Mouse (Mus musculus): Measurements from ENCODE around the gene Pde6h. TPM values are rescaled to one million over a fixed set of nuclear protein-coding genes. Genes with fewer than 3 reads are reported as not detected.

Pde6h gene
- total RNA-seq, 2 experiments from 2014 or later = 1.6 to 3.0 TPM

- intact Hi-C loops (cut with DNase I) = loop anchor here (5.0 kb wide), 1 partner anchor 36 kb away; the partner anchor contains the start of gene Mgp
- Histone ChIP-seq H3K27ac (no peak overlapping the region), H3K4me3 (no peak overlapping the region)
- DNase-seq (ENCODE audit: extremely low spot score in 1 of 2, low spot score in 2 of 2) = no peak
- no peak for TF ChIP-seq CTCF (IDR thresholded peaks at IDR 0.05)
Measured at GRCm38 (mm10) chr6:136913384-136914126, 10.1 kb upstream of the Pde6h start.

GRCm38 (mm10) chr6:136914234-136914633 lies 9.4 kb upstream of the Pde6h start:
- intact Hi-C loops (cut with DNase I) = loop anchor here (5.0 kb wide), 1 partner anchor 37 kb away; the partner anchor contains the start of gene Mgp
- TF ChIP-seq CTCF (IDR thresholded peaks at IDR 0.05) = no peak
- DNase-seq (ENCODE audit: extremely low spot score in 1 of 2, low spot score in 2 of 2) = no peak
- Histone ChIP-seq H3K4me3 (no peak overlapping the region), H3K27ac (no peak overlapping the region)

DNA sequence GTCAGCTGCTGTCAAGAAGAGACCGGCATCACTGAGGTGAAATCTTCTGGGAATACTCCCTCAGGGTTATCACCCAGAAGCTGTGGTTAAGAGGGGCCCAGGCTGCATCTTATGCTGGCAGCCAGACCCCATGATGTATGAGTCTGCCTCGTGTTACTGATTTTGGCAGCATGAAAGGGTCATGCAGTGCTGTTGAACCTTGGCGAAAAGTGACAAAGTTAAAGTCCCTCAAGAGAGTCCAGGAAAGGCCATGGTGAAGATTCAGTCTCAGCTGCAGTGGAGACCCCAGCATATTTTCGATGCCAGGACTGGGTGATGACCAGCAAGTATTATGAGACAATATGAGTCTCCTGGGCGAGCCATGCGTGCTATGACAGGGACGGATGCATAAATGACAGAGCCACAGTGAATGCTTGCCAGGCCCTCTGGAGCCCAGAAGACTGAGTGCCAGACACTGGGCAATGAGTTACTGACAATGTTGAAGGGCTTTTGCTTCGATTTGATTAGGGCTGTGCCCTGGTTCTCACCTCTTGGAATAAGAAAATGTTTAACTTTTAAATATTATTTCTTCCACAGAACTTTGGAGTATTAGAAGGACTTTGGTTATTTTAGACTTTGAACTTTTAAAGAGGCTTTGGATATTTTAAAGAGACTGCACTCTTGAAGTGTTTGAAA lies 7.8 kb upstream of the Pde6h start:
- intact Hi-C loops (cut with DNase I) = no loop called here
- no peak for TF ChIP-seq CTCF (IDR thresholded peaks at IDR 0.05)
- Histone ChIP-seq H3K4me3 (no peak overlapping the region), H3K27ac (no peak overlapping the region)
- DNase-seq (ENCODE audit: extremely low spot score in 1 of 2, low spot score in 2 of 2) = no peak

DNA sequence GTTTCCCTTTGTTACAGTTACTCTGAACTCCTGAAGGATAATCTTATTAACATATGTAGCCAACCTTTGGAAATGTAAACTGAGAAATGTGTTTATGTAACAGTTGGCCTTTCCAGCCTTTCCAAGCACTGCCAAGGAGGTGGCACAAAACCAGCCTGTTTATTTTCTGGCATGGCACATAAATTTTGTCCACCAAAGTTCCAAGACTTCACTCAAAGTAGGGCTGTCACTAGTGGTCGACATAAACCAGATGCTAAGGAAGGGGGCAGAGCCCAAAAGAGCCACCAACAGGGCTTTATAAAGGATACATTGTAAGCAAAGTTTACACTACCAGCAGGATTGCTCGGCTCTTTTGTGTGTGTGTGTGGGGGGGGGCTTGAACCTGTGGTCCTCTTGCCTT lies 5.7 kb upstream of the Pde6h start:
- no peak overlapping the region for H3K27ac ChIP-seq
- DNase-seq (ENCODE audit: extremely low spot score in 1 of 2, low spot score in 2 of 2) = no peak
- H3K4me3 ChIP-seq = no peak overlapping the region
- intact Hi-C loops (cut with DNase I) = no loop called here
- TF ChIP-seq CTCF (IDR thresholded peaks at IDR 0.05) = no peak

DNA sequence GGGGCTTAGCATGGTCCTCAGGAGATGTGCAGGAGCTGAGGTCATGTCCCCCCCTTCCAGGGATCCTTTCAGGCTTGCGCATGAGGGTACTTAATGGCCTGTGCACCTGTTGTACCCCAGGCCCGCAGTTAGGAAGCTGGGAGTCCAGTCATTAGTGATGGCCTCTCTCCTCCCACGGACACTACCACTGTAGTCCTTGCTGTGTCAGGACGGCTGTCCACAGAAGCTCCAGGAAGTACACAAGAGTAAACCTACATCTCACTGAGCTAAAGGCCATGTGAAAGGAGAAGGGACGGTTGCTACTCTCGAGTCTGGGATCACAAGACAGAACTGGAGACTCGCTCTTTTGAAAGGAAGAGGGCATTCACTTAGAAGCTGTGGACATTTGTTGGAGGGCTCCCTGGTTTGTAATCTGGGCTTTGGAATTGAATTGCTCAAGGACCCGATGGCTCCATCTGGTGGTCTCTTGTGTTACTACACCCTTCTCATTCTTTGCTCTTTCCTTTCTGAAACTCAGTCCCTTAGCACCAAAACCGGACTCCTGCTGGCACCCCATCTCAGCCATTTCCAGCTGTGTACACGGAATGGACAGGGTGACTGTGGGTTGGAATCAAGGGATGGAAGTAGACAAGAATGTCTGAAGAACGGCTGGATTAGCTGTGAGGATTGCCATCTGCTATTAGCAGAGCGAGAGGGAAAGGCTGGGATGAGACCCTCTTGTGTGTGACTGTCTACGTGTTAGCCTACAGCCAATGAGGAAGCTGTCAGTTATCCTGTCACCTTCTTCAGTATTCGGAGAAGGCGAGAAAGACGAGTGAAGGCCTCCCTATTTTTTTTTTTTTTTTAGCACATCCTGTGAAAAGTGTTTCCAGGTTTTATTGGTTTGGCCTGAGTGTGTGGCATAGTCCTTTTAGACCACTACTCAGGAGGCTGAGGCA lies 3.0 kb upstream of the Pde6h start:
- DNase-seq (ENCODE audit: extremely low spot score in 1 of 2, low spot score in 2 of 2) = peak; percentile 74 to 80
- Histone ChIP-seq H3K4me3 (no peak overlapping the region), H3K27ac (no peak overlapping the region)
- intact Hi-C loops (cut with DNase I) = loop anchor here (1.0 to 5.0 kb wide), 2 partner anchors 47 to 59 kb away; no protein-coding TSS in a partner anchor
- TF ChIP-seq CTCF (IDR thresholded peaks at IDR 0.05) = peak; percentile 95

GRCm38 (mm10) chr6:136921601-136922000 lies 2.0 kb upstream of the Pde6h start:
- intact Hi-C loops (cut with DNase I) = loop anchor here (5.0 kb wide), 1 partner anchor 46 kb away; no protein-coding TSS in a partner anchor
- H3K4me3 ChIP-seq = no peak overlapping the region
- H3K27ac ChIP-seq = no peak overlapping the region
- DNase-seq (ENCODE audit: extremely low spot score in 1 of 2, low spot score in 2 of 2) = no peak
- no peak for TF ChIP-seq CTCF (IDR thresholded peaks at IDR 0.05)

GRCm38 (mm10) chr6:136922080-136922479 lies 1.6 kb upstream of the Pde6h start, which contains the start of gene Erp27:
Gene Erp27 (minus strand): TSS chr6:136922180.
- no peak for TF ChIP-seq CTCF (IDR thresholded peaks at IDR 0.05)
- Histone ChIP-seq H3K27ac (no peak within 1 kb of the TSS), H3K4me3 (no peak within 1 kb of the TSS)
- DNase-seq (ENCODE audit: extremely low spot score in 1 of 2, low spot score in 2 of 2) = no peak
- intact Hi-C loops (cut with DNase I) = loop anchor here (5.0 kb wide), 1 partner anchor 45 kb away; no protein-coding TSS in a partner anchor

- intact Hi-C loops (cut with DNase I) = loop anchor here (5.0 kb wide), 1 partner anchor 44 kb away; no protein-coding TSS in a partner anchor
- no peak overlapping the region for H3K4me3 ChIP-seq
- no peak for DNase-seq (ENCODE audit: extremely low spot score in 1 of 2, low spot score in 2 of 2)
- H3K27ac ChIP-seq = no peak overlapping the region
- no peak for TF ChIP-seq CTCF (IDR thresholded peaks at IDR 0.05)
Measured at GRCm38 (mm10) chr6:136922871-136923270, 761 bp upstream of the Pde6h start.

- Histone ChIP-seq H3K27ac (no peak overlapping the region), H3K4me3 (no peak overlapping the region)
- intact Hi-C loops (cut with DNase I) = no loop called here
- DNase-seq (ENCODE audit: extremely low spot score in 1 of 2, low spot score in 2 of 2) = no peak
- no peak for TF ChIP-seq CTCF (IDR thresholded peaks at IDR 0.05)
Measured at GRCm38 (mm10) chr6:136925049-136925448, 1.4 kb downstream of the Pde6h start.

DNA sequence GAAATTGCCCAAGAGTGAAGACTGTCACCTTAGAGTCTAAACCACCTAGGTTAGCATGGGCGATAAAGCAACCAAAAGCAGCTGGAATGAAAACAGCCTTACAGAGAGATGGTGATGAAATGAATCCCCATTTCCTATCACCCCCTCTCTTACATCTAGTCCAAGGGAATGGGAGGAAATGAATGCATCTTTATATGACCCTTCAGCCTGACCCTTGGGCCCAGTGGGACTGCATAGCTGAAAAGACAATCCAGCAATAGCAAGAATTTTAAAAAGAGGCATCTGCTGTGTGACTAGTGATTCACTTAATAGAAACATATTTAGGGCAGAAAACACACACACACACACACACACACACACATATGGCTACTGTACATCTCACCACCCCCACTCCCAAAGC lies 4.0 kb downstream of the Pde6h start:
- intact Hi-C loops (cut with DNase I) = no loop called here
- H3K4me3 ChIP-seq = no peak overlapping the region
- TF ChIP-seq CTCF (IDR thresholded peaks at IDR 0.05) = no peak
- no peak for DNase-seq (ENCODE audit: extremely low spot score in 1 of 2, low spot score in 2 of 2)
- H3K27ac ChIP-seq = no peak overlapping the region

- intact Hi-C loops (cut with DNase I) = no loop called here
- Histone ChIP-seq H3K4me3 (no peak overlapping the region), H3K27ac (no peak overlapping the region)
- no peak for TF ChIP-seq CTCF (IDR thresholded peaks at IDR 0.05)
- no peak for DNase-seq (ENCODE audit: extremely low spot score in 1 of 2, low spot score in 2 of 2)
Measured at GRCm38 (mm10) chr6:136930677-136931076, 7.0 kb downstream of the Pde6h start.
